Mouse (Mus musculus) spleen, postnatal 14 days (tissue): Measurements from ENCODE around the gene Hhat.

Experiments
- DNase-seq, 2 experiments: peaks; one replicate each; pipeline ENCODE4 v3.0.0; 2021 to 2022; ENCODE audit warnings: low spot score in 2 of 2

Gene Hhat

DNA sequence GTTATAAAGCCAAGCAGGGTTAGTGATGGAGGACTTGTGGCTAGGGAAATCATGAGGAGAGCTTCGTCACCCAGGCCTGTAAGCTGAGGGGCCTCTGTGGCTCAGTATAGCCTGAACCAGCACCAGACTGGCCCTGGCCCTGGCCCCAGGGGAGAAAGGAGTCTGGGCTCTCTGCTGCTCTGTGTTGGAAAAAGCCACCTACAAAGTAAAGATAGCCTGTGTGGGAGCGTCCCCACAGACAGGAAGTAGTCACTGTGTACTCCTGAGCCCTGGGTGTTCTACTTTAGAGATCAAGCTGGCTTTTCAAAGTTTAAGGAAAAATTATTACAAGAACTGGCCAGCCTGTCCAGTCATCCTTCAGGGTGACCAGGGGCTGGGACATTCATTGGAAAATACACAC lies 273.5 kb downstream of the Hhat start:
- DNase-seq, result no peak

DNA sequence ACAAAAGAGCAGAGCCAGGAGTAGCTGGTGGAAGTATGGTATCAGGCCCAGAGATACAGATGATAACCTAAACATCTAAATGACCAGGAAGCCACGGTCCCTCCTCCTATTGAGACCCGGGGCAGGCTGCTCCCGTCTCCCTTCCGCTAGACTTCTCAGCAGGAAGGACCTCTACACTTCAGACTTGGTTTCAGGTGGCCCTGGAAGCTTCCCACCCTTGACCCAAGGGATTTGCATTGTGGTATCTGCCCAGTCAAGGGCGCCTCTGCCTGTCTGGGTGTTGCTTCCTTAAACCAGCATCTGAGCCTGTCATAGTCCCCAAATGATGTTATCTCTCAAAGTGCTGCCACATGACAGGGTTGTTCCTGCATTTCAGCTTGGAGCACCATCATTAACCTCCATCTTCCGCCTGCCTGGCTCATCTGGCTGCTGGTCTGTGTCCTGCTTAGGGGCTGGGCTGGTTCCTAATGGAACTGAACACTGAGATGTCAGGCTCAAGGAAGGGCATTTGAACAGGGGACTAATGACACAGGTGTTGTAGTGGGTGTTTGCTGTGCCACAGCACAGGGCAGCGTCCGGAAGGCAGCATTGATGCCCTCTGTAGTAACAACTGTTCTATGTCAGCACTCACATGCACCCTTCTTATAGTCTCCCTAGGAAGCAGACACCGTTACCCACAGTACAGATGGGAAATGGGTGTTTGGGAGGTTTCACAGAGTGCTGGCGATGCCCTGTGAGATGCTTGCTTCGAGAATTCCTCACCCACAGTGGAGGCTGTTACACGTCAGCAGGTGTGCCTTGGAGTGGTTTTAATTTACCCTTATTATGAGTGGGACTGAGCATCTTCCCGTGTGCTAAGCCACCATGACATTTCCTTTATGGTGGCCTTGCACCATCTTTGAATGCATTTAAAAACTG lies 280.9 kb downstream of the Hhat start:
- DNase-seq, result no peak

DNA sequence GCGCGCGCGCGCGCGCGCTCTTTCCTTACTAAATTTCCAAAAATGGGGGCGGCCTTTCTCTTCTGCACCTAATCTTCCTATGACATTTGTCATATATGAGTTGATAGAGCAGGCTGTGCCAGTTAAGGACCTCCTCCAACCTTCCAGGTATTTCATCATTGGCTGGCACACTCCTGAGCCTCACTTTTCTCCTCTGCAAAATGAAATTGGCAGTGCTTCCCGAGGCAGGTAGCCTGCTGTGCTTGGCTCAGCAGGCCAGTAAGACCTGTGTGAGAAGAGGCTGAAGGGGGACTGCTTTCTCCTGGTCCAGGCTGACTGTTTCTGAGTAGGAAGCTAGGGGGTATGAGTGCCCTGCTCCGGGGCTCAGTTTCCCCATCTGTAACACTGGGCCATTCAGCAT lies 283.5 kb downstream of the Hhat start:
- DNase-seq, result no peak

DNA sequence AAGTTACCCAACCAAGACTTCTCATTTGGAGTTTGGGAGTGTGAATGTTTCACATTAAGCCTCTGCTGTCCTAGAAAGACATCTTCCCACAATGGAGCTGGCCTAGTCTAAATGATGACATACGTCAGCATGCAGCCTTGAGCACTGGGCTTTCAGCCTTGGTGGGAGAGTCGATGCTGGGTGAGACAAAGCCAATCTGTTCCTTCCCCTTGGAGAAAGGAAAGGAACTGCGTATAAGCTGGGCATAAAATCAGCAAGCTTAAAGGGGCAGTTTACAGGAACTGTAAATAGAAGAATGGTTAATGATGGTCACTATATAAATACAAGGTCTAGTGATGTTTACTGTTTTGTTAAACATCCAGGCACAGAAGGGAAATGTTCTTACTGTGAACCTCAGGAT lies 286.0 kb downstream of the Hhat start:
- no peak for DNase-seq

DNA sequence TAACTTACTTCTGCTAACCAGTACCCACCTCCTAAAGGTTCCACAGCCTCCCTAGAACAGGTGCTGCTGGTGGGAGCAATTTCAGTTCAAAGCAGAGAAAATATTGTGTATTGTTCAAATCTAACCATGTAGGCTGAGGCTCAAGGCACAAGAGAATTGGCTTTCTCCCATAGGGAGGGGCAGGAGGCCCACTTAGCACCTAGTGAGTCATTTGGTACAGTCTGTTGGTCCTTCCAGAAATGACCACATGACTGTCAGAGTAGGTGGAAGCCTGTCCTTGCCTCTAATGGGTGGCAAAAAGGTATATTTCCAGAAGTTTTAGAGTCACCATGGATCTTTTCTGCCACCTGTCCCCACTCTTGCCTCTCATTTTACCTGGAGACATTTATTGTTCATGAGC lies 289.6 kb downstream of the Hhat start:
- DNase-seq, result no peak

DNA sequence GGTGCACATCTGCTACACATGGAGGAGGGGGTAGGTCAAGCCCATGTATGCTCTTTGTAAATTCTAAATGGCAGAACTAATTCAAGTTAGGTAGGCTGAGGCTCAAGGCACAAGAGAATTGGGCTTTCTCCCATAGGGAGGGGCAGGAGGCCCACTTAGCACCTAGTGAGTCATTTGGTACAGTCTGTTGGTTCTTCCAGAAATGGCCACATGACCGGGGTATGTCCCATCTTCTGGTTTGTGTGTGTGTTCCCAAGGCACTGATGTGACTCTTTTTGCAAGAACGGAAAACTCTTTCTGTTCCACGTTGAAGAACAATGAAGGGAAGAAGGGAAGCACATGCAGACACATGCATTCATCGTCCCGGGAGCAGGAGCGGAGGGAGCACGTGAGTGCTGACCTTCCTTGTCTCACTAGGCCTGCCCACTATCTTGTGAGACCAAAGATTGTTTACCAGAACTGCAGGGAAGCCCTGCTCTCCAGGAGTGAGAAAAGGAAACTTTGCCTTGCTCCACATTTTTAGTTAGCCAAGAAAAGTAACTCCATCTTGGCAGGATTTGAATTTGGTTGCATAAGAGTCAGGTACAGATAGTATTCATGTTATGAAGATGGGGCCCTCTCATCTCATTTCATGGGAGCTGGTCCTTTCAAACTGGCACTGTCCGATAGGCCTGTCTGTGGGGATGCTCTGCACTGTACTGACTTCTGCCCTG lies 290.8 kb downstream of the Hhat start:
- DNase-seq, result no peak

DNA sequence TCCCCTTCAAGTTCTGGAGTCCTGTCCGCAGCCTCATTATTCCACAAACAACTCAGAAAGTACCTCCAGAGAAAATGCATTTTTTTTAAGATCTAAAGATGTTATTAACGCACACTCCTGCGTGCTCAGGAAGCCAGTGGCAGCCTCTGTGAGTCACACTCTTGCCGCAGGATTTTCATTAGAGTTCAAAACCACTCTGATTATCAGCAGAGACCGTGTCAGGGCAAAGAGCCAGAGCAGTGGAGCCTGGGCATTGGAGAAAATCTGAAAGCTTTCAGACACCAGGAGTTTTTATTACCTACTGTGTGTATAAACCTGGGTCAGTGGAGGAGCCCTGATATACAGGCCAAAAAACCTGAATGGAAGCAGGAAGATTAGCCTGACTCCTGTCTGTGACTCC lies 292.8 kb downstream of the Hhat start:
- DNase-seq, result no peak

DNA sequence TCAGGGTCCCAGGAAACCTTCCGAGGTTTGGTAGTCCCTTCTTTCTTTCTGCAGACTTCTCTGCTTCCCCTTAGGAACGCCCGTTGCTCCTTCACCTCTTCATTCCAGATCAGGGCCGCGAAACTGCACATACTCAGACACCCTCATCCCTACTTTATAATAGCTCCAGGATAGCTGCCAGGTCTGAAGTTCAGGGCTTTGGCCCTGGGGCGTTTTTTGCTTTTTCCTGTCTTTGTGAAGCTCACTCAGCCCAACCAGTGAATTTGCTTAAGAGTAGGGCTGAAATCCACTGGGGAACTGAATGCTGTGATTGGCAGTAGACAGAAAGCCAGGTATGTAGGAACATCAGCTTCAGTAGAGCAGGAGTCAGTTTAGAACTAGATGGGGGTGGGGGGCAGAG lies 293.5 kb downstream of the Hhat start:
- DNase-seq, result no peak

DNA sequence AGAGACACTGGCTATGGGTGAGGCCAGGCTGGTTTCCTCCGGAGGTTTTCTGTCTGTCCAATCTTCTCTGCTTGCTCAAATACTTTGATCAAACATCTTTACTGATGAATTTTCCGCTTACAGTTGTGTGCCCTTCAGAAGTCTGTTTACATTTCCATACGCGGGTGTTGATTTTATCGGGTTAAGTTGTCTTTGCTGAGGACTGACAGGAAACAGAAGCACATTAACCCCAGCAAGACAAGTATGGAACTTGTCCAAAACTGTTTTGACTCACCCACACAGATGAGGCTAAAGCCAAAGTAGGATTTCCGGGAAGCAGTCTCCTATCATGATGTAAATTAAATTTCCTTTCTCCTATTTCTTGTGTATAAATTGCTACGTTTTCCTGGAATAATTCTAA lies 294.3 kb downstream of the Hhat start:
- no peak for DNase-seq

DNA sequence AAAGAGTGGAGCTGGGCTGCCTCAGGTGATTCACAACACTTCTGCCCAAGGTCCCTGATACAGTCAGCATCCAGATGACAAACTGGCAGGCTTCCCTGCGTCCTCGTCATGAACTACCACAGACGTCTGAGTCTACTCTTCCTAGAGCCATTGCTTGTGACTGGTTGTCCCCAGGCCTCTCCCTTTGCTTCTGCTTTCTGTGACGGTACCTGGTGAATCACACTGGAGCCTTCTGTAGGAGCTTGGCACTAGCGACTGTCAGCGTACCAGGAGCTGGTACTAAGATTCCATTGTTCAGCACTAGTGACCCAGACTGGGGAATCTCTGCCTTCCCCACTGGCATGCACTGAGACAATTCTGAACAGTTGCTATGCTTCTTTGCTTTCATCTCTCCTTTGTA lies 297.9 kb downstream of the Hhat start:
- no peak for DNase-seq

DNA sequence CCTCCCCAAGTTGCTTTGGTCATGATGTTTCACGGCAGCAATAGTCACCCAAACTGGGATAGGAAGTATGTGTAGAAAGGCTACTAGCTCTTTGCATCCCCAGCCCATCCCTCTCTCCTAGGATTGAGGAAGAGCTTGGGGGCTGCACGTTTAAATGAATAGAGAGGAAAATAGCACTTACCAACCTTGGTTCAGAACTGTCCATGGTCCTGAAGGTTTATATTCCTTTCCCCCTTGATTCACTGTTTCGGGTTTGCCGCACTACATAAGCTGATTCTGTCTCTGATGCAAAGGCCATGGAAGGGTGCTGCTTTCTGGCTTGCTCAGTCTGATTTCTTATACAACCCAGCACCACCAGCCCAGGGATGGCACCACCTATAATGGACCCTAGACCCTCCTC lies 298.7 kb downstream of the Hhat start:
- DNase-seq, result no peak

DNA sequence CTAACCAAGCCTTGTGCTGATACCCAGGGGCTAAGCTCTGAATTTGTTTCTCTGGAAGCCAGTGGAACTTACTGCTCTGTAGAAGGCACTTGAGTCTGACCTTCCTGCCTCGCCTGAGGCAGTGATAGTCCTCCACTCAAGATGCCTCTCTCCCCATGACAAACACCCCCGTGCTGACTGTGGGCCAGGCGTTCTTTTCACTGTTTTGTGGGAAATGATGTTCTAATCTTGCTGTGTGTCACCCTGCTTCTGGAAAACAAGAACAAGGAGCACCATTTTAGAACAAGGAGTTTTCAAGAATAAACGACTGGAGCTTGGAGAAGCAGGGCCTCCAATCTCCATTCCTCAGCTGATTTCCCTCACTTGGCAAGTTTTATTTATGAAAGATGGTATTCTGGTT lies 307.3 kb downstream of the Hhat start:
- no peak for DNase-seq

DNA sequence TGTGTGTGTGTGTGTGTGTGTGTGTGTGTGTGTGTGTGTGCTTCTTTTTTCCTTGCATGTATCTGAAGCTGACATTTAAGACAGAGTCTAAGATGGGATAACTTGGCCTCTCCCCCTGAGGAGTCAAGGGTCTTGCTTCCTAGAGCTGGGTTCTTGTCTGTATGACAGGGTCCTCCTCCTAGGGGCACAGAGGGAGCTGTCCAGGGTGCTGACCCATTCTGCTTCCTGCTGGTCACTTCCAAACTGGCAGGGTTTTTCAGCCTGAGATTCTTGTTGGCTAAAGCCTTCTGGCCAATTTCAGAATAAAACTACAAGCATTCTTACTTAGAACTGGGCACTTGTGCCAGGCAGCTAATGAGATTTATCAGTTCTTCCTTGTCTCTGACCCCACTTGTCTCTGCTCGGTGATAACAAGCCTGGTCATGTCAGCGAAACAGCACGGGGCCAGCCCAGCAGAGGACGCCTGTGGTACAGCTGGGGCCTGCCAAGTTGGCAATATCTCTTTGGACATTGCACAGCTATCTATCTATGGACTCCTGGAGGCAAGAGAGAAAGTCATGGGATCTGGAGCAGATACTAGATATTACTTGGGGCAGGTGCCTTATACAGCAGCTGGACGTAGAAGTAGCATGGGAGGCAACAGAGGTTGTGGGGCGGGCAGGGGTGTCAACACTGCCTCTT lies 313.4 kb downstream of the Hhat start:
- DNase-seq, result no peak

DNA sequence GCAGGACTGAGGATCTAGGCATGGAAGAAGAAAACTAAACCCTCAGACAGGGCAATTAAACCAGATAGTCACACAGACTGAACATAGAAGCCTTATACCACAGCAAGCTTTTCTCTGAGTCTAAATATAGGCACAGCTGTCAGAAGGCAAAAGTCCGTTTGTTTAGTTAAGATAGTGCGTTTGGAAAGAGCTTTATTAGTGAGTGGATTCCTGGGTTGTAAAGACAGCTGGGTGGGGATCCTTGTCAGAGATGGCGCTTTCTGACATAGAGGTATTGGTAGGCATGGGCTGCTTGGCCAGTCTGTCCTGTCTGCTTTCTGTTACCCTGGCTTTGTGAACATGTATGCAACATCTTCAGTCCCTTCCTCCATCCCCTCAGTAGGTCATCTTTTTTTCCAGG lies 314.0 kb downstream of the Hhat start:
- no peak for DNase-seq

DNA sequence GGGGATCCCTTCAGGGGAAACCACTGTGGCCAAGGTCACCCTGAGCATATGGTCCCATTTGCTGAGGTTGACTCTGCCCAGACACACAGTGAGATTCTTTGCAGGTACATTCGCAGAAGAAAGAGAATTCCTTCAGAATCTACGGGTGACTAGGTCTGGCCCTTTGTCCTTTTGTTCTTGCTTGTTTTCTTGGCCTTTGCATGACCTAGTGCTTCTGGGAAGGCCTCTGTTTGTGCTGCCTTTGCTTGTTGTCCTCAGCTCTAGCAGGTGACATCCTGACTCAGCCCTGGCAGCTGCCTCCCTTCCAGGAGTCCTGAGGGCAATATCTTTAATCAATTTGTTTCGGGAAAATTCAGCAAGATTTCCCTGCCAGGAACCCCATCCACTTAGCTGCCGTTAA lies 316.0 kb downstream of the Hhat start:
- DNase-seq, result no peak

DNA sequence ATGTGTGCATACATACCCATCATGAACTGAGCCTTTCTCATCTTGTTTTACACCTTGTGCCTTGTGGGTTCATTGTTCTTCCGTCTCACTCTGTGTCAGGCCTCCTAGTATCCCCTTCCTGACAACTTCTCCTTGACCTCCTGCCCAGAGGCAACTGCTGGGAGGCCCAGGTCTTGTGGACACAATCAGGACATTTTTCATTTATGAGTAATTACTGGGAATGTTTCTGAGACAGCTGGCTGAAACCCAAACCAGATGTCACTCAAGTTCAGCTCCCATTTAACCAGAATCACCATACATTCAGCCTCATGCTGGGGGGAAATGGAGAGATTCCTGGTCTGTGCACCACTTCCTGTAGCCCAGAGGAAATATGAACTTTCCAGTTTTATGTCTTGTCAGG lies 316.5 kb downstream of the Hhat start:
- DNase-seq, result no peak

DNA sequence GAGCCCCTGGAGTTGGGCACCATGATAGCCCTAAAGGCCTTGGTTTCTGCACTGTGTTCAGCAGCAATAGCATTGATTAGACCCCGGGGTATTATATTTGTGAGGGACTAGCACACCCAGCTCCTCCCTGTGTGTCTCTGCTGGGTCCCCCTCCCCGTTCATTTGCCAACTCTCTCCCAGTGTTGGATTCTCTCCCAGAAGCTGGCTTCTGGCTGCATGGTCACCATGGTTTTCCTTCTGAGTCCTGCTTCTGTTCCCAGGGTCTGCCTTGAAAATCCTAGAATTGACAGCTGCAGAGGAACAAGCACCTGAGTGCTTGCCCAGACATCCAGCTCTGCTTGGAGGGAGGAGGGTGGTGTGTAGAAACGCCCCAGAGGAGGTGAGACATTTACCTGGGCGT lies 319.3 kb downstream of the Hhat start:
- DNase-seq, result no peak

DNA sequence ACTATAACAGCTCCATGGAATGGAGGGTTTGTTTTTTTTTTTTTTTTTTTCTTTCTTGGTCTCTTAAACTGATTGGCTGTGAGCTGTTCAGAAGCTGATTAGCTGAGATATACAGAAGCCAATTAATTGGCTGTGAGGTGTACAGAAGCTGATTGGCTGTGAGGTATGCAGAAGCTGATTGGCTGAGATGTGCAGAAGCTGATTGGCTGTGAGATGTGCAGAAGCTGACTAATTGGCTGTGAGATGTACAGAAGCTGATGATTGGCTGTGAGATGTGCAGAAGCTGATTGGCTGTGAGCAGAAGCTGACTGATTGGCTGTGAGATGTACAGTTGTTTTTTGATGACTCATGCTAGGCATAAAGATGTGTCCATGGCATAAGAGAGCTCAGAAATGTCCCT lies 320.6 kb downstream of the Hhat start:
- DNase-seq, result no peak

DNA sequence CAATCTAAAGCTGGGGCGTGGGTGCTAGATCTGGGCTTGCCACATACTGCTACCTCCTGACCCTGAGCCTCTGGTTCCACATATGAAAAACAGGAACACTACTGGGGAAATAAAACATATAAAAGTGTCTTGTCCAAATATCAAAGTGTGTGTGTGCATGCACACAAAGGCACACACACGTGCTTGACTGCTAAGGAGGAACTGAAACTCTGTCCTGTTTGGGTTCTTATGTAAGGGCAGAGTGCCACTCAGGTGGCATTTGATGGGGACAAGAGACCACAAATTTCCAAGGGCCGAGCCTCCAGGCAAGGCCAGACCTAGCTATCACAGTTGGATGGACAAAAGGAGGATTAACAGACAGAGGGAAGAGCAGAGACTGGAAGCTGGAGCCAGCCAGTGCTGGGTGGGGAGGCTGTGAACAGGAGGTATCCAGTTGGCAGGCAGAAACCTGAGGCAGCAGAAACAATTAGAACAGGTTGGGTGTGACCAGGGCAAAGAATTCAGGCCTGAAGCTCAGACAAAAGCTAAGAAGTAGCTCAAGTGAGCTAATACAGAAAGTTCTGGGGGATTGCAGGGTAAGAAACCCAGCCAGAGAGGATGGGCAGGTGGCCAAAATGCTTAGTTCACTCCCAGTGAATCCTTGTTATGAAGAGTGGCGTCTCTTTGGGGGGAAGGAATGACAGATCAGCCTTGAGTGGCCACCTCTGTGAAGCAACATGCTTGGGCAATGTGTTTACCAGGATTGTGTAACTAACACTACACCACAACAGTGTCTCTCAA lies 321.3 kb downstream of the Hhat start:
- DNase-seq, result no peak

DNA sequence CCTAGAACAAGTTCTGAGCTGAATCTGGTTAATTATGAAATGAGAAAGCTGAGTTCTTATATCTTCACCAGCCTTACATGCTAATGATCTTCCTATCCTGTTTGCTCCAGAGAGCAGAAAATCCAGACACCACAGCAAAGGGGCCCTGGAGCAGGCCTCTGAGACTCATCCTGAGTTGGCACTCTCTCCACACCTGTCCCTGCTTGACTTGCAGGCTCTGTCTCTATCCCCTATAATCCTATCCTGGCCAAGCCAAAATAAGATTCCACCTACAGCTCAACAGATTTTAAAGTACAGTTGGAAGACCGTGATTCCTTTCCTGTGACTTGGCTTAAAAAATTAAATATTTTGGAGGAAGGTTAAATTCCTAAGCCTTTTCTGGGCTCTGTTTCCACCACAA lies 322.5 kb downstream of the Hhat start:
- DNase-seq, result no peak

DNA sequence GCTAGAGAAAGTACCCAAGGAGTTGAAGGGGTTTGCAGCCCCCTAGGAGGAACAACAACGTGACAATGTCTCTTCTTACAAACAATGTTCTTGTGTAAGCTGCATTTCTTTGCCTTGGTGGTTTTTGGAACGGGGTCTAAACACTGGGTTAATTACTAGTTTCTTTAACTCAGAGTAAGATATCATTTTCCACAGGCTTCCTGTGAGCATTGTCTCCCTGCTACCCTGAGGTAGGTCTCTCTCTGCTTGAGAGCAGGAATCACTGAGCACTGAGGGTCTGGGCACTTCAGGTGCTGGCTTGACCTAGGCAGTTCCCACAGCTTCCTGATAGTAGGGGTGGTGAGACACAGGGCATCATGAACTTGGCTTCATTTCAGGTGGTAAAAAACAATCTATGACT lies 323.4 kb downstream of the Hhat start:
- DNase-seq, result no peak
